Mouse (Mus musculus): Measurements from ENCODE around the gene Ssna1. TPM values are rescaled to one million over a fixed set of nuclear protein-coding genes. Genes with fewer than 3 reads are reported as not detected.

Gene Ssna1
- 171 and 183 TPM in 2 replicates for polyA plus RNA-seq (2015; fragmentation: Nextera tagmentation; extraction: Ambion mirVana)

DNA sequence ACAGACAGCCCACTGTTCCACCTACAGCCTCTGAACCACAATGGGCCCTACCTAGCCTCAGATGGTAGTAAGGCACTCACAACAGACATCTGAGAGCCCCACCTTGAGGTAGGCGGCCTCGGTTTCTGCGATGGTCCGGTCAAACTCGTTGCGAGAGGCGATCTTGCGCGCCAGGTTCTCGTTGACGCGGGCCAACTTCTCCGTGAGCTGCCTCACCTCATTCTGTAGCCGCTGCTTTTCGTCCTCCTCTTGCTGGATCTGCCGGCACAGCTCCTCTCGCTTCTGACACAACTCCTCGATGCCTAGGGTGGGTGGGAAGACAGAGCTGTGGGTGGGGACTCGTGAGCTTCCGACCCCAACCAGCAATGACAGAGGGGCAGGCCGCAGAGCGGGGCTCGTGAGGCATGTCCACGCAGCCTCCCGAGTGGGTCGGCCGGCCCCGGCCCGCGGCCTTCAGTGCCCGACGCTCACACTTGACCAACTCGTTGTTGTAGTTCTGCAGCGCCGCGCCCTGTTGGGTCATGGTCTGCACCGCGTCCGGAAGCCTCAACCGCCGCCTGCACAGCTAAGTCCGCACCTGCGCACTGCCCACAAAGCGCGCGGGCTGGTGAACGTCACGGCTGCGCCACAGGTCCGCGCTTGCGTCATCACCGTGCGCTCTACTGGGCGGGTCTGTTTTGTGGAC lies at the start of gene Ssna1, which contains the start of gene Anapc2:
Ssna1 (minus strand) TSS at position 612 of the 685 bp plus-strand sequence.
Anapc2 (plus strand) TSS at position 652 of the 685 bp plus-strand sequence.
- H3K4me2 ChIP-seq: peak within 1 kb of the TSS; percentile 97
- peak within 1 kb of the TSS; percentile 87 for H3K4me3 ChIP-seq
- peaks cover 52% of the 10 kb centered on the region for H3K36me3 ChIP-seq
- no peaks in the 10 kb centered on the region for H3K27me3 ChIP-seq
- ATAC-seq (ENCODE audit: low FRiP score, low read depth): peak; percentile 96
- H3K9me3 ChIP-seq: no peaks in the 10 kb centered on the region
- under 1% methylated on average over 55 of the region's 55 CpGs for WGBS
- H3K9ac ChIP-seq: peak within 1 kb of the TSS; percentile 91
- peak within 1 kb of the TSS; percentile 79 for H3K27ac ChIP-seq (replicated peaks)
- peaks cover 56% of the 10 kb centered on the region for H3K4me1 ChIP-seq (replicated peaks)

DNA sequence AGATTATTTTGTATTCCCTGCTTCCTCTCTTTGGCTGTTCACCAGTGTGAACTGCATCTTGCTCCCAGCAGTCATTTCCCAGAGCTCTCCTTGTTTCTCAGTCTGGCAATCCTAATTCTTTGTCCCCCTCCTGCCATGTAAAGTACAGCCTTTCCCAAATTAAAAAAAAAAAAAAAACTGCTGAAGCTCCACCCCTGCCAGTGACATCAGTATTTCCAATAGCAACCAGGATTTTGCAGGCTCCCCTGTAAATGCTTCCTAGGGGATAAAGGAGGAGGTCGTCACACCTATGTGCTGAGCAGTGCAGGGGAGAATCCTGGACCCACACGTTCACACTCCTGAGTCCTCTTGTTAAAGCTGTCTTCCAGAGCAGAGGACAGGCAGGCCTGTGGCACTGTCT lies 47.8 kb upstream of the Ssna1 start:
- Histone ChIP-seq H3K9ac (no peak overlapping the region), H3K4me3 (no peak overlapping the region), H3K27me3 (peaks cover 25% of the 10 kb centered on the region), H3K9me3 (no peaks in the 10 kb centered on the region), H3K36me3 (0 out of 2 replicates have a peak, but pooled peaks cover 9% of the 10 kb centered on the region), H3K4me2 (no peak overlapping the region), H3K4me1 (replicated peaks) (peaks cover 27% of the 10 kb centered on the region), H3K27ac (replicated peaks) (no peak overlapping the region)
- no peak for ATAC-seq (ENCODE audit: low FRiP score, low read depth)
- 34% methylated on average over 2 of the region's 2 CpGs for WGBS

DNA sequence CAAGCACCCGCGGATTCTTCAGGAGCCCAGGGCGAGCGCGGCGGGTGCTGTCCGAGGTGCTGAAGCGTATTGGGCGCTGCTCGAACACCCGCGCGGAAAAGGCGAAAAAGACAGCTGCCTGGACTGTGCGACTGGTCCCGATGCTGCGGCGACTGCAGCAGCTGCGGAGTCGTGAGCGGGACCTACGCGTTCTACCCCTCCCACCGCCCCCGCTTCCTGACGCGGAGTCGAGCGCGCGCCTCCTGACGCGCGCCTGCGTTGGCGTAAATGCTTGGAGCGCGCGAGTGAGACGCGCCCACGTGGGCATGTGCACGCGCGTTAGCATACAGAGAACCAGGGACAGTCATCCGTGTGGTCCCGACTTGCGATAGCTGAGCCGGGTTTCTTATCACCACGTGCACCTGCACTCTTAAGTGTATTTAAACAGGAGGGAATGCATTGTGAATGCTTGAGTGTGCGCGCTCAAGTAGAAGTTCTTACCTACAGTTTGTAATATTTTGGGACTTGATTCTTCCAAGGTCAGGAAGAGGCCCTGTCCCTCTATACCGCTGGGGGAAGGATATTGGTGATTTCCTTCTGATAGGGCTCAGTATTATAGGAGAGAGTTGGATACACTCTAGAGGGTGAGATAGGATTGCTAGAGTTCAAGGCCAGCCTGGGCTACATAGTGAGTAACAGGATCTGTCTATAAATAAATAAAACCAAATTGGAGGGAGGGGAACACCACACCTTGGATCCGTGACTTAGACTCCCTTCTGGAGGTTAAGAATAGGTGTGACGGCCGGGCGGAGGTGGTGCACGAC lies 46.9 kb upstream of the Ssna1 start, which contains the start of gene Grin1:
Grin1 (minus strand) TSS at position 217 of the 803 bp plus-strand sequence.
- Histone ChIP-seq H3K9ac (peak within 1 kb of the TSS; percentile 56), H3K4me3 (peak within 1 kb of the TSS; percentile 64), H3K36me3 (peaks cover 18% of the 10 kb centered on the region), H3K4me1 (replicated peaks) (peaks cover 27% of the 10 kb centered on the region), H3K4me2 (peak within 1 kb of the TSS; percentile 64), H3K27me3 (peaks cover 34% of the 10 kb centered on the region), H3K9me3 (no peaks in the 10 kb centered on the region), H3K27ac (replicated peaks) (peak within 1 kb of the TSS; percentile 87)
- ATAC-seq (ENCODE audit: low FRiP score, low read depth): peak; percentile 87
- 8% methylated on average over 58 of the region's 58 CpGs for WGBS

DNA sequence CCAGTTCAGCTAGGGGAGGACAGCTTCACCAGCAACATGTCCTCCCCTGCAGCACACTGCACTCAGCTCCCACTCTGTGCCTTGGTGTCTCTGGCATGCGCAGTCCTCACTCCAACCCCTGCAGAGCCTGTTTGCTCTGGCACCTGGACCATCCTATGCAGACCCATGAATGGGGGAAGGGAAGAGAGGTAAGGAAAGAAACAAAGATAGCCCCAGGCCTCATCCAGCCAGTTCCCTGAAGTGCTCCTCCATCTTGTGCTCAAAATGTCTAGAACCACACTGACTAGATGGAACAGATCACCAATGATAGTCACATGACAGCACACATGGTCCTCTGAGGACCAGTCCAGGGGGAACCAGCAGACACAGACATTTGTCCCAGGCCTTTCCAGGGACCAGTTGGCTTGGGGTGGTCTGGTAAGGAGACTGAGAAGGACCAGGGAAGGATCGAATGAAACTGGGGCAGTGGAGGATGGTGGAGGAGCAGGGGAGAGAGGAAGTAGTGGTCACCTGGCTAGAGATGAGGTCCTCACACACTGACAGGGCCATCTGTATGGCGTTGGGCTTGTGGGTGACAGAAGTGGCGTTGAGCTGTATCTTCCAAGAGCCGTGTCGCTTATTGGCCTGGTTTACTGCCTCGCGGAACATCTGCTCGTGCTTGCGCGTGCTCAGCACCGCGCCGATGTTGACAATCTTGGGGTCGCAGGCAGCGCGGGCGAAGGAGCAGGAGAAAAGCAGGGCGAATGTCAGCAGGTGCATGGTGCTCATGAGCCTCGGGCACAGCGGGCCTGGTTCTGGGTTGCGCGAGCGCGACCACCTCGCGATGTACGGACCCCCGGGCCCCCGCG lies 46.1 kb upstream of the Ssna1 start:
- Histone ChIP-seq H3K9me3 (no peaks in the 10 kb centered on the region), H3K9ac (peak overlapping the region; percentile 56), H3K27ac (replicated peaks) (peak overlapping the region; percentile 87), H3K36me3 (peaks cover 25% of the 10 kb centered on the region), H3K27me3 (peaks cover 43% of the 10 kb centered on the region), H3K4me3 (peak overlapping the region; percentile 64), H3K4me1 (replicated peaks) (peaks cover 27% of the 10 kb centered on the region), H3K4me2 (peak overlapping the region; percentile 64)
- peak; percentile 78 for ATAC-seq (ENCODE audit: low FRiP score, low read depth)
- 3% methylated on average over 31 of the region's 31 CpGs for WGBS

DNA sequence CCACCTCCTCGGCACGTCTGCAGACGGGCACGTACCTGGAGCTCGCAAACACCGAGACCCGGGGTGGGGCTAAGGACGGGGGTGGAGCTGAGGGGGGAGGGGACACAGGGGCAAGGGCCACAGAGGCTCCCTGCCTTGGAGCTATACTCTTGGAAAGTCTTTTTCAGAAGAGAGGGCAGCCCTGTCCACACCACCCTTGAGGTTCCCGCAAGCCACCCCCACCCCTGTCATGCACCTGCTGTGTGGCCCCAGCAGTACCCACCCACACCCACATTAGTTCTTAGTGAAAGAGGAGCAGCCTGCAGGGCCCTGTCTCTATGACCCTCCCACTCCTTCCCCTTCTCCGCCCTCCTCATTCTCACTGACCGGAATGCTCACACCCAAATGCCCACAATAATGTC lies 39.3 kb upstream of the Ssna1 start:
- Histone ChIP-seq H3K27ac (replicated peaks) (no peak overlapping the region), H3K27me3 (peaks cover 94% of the 10 kb centered on the region), H3K9ac (no peak overlapping the region), H3K4me1 (replicated peaks) (peaks cover 3% of the 10 kb centered on the region), H3K9me3 (no peaks in the 10 kb centered on the region), H3K4me3 (no peak overlapping the region), H3K36me3 (peaks cover 62% of the 10 kb centered on the region), H3K4me2 (no peak overlapping the region)
- WGBS: 12% methylated on average over 11 of the region's 11 CpGs
- peak; percentile 24; the same call in 1 of the 2 replicates for ATAC-seq (ENCODE audit: low FRiP score, low read depth)

DNA sequence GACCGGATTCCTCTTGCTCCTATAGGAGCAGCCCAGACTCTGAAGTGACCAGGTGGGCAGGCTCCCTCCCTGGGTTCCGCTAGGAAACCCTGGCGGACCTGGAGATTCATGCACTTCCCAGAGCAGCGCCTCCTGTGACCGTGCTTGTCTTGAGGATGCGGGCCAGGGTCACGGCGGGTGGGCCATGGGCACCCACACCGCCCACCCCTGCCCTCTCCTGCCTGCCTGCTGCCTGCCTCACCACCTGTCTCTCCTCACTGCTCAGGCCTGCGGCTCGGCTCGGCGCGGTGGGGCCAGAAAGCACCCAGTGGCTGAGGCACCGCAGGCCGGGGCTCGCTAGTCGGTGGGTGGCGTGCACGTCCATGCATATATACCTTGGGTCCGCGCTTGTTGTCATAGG lies 38.7 kb upstream of the Ssna1 start:
- WGBS: 7% methylated on average over 21 of the region's 22 CpGs
- ATAC-seq (ENCODE audit: low FRiP score, low read depth): no peak; the same call in 1 of the 2 replicates
- Histone ChIP-seq H3K9me3 (no peaks in the 10 kb centered on the region), H3K4me2 (no peak overlapping the region), H3K36me3 (peaks cover 61% of the 10 kb centered on the region), H3K4me1 (replicated peaks) (no peaks in the 10 kb centered on the region), H3K27me3 (peaks cover 89% of the 10 kb centered on the region), H3K4me3 (no peak overlapping the region), H3K9ac (no peak overlapping the region), H3K27ac (replicated peaks) (no peak overlapping the region)

DNA sequence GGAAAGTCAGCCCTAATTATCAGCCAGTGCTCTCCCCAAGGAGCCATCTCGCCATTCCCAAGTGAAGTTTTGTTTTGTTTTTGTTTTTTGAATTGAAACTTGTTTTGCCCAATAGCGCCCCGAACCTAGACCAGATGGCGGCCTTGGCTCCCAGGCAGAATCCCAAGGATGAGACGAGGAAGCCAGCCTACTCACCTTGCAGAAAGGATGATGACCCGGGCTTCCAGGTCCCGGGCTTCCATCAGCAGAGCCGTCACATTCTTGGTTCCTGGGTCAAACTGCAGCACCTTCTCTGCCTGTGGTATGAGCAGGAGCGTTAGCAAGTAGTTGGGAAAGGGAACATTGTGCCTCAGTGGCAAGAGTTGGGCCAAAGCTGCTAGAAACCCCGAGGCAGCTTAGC lies 37.9 kb upstream of the Ssna1 start:
- no peak overlapping the region for H3K27ac ChIP-seq (replicated peaks)
- WGBS: 53% methylated on average over 10 of the region's 10 CpGs
- H3K36me3 ChIP-seq: peaks cover 53% of the 10 kb centered on the region
- H3K4me3 ChIP-seq: no peak overlapping the region
- H3K4me2 ChIP-seq: no peak overlapping the region
- peaks cover 4% of the 10 kb centered on the region for H3K4me1 ChIP-seq (replicated peaks)
- ATAC-seq (ENCODE audit: low FRiP score, low read depth): no peak
- no peak overlapping the region for H3K9ac ChIP-seq
- H3K27me3 ChIP-seq: peaks cover 81% of the 10 kb centered on the region
- H3K9me3 ChIP-seq: no peaks in the 10 kb centered on the region

DNA sequence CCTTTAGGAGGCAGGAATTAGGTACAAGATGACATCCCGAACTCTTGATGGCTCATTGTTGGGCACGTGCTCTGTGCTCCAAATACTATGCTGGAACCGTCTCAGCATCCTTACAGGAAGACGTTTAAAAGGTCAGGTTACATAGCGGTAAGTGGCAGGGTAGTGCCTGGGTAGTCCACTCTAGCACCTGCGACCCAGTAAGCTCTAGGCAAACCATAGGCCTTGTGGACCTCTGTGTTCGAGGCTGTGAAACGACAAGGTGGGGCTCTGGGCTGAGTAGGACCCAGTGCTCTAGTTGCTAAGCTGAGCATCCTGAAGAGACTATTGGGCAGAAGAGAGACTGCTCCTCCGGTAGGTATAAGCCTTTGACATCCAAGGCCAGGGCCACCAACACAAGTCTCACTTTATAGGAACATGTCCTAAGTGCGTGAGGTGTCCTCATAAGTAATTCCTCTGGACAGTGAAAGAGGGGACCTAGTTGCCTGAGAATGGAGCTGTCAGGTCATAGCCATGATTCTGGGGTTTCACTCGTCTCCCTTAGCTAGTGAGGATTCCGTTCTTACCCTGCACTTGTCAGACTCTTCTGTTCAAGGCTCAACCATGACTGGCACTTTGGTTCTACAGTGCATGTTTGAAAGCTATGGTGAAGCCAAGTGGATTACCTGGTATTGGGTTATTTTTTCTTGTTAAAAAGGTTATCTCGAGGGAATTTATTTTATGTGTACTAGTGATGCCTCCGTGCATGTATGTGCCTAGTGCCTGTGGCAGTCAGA lies 33.5 kb upstream of the Ssna1 start:
- peaks cover 31% of the 10 kb centered on the region for H3K36me3 ChIP-seq
- peak overlapping the region; percentile 63; the same call in 1 of the 2 replicates for H3K27ac ChIP-seq (replicated peaks)
- peaks cover 51% of the 10 kb centered on the region for H3K27me3 ChIP-seq

DNA sequence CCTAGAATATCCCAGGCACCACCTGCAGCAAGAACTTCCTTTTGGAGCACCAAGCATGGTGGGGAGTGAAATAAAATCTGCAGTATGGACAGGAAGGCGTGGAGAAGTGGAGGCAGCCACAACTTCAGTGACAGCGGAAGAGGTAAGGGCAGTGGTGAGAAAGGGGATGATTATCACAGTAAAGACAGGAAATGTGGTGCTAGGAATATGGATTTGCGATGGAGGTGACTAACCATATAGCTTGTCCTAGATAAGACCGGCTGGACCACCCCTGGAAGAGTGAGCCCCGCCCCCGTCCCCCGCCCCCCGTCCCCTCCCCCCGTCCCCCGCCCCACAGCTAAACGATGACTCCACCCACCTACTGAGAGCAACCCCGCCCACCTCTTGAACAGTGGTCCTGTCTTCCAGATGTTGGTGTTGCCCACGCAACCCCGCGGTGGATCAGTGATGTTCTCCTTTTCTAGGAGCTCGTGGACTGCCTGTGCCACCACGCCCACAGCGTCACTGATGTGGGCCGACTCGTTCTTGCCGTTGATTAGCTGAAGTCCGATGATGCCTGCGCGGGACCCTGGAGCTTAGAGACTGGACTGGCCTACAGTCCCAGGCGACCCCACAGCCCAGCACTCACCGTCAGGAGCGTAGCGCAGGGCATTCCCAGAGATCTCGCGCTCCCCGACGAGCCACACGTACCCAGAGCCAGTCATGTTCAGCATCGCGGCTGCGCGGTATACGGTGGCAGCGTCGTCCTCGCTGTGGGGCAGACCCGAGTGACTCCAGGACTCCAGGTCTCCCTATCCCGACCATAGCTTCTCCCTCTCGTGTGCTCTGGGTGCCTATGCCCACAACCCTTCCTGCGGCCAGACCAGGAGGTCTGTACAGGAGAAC lies 32.7 kb upstream of the Ssna1 start:
- Histone ChIP-seq H3K27me3 (peaks cover 42% of the 10 kb centered on the region), H3K9ac (peak overlapping the region; percentile 49), H3K4me1 (replicated peaks) (peaks cover 12% of the 10 kb centered on the region), H3K9me3 (no peaks in the 10 kb centered on the region), H3K4me2 (peak overlapping the region; percentile 69), H3K27ac (replicated peaks) (peak overlapping the region; percentile 63), H3K4me3 (peak overlapping the region; percentile 42), H3K36me3 (peaks cover 26% of the 10 kb centered on the region)
- WGBS: 4% methylated on average over 45 of the region's 45 CpGs
- peak; percentile 88 for ATAC-seq (ENCODE audit: low FRiP score, low read depth)

More for the DNA sequence above, 33.5 kb upstream of the Ssna1 start:
- H3K4me2 ChIP-seq: peak overlapping the region; percentile 69
- peak overlapping the region; percentile 49 for H3K9ac ChIP-seq
- peaks cover 12% of the 10 kb centered on the region for H3K4me1 ChIP-seq (replicated peaks)
- peak overlapping the region; percentile 42 for H3K4me3 ChIP-seq
- whole genome bisulfite sequencing: 51% methylated on average over 14 of the region's 14 CpGs
- no peaks in the 10 kb centered on the region for H3K9me3 ChIP-seq
- peak; percentile 55; the same call in 1 of the 2 replicates for ATAC-seq (ENCODE audit: low FRiP score, low read depth)
